Mouse (Mus musculus) kidney, adult 2 months (tissue): Measurements from ENCODE around the gene Arhgap20.

Source experiments
- CTCF ChIP-seq: fragments of 200-500 bp; conservative IDR thresholded peaks from 2 replicates; pipeline ENCODE4 v1.5.1; 2011; ENCODE audit warnings: low read depth, mild to moderate bottlenecking, control low read depth, low read length, moderate library complexity, mixed read lengths; ENCODE audit not compliant: insufficient read depth, insufficient read length
- POLR2A ChIP-seq: fragments of 200-500 bp; IDR thresholded peaks from one replicate; pipeline ENCODE4 v1.6.1; 2011; ENCODE audit warnings: low read depth, low read length, control low read depth

GRCm38 (mm10) chr9:51881386-51881785, 116.2 kb downstream of the Arhgap20 start:
- TF ChIP-seq CTCF, result no peak
- TF ChIP-seq POLR2A, result no peak
